Mouse (Mus musculus) limb, embryonic 11.5 days (tissue): ENCODE measurements at regions not wholly inside any gene's neighbourhood (a gene's known extent, or its start where the extent isn't known, plus 50 kb on each side); places are given as distances from the start of the nearest gene placed in this dataset.
A peak's percentile ranks its signal among the peaks of the same experiment; 100 is the strongest.

Source experiments
- ATAC-seq: fragments of 200-750 bp; cut with Nextera tagmentation; 2 replicates; pipeline ENCODE4 v1.8.0; 2017; ENCODE audit warnings: low read depth; ENCODE audit not compliant: insufficient number of reproducible peaks, low FRiP score, low TSS enrichment
- DNase-seq: peaks from one replicate; pipeline ENCODE4 v3.0.0-alpha.2; 2015; ENCODE audit warnings: low spot score
- H3K27ac ChIP-seq: fragments of 300-500 bp; sonication (generic); replicated peaks from 2 replicates; pipeline ENCODE4 v1.5.1; 2014; ENCODE audit warnings: low read depth, mild to moderate bottlenecking, low read length
- H3K27me3 ChIP-seq: fragments of 300-500 bp; sonication (generic); 2 replicates; pipeline ENCODE4 v1.6.1; 2014; ENCODE audit warnings: mild to moderate bottlenecking, low read length, mixed read lengths; ENCODE audit not compliant: control insufficient read depth, insufficient read depth
- H3K36me3 ChIP-seq: fragments of 300-500 bp; sonication (generic); 2 replicates; pipeline ENCODE4 v1.6.1; 2014; ENCODE audit warnings: mild to moderate bottlenecking, low read length, moderate library complexity, mixed read lengths; ENCODE audit not compliant: control insufficient read depth, insufficient read depth
- H3K4me1 ChIP-seq: fragments of 300-500 bp; sonication (generic); 2 replicates; pipeline ENCODE4 v1.6.1; 2014; ENCODE audit warnings: low read length, mixed read lengths; ENCODE audit not compliant: control insufficient read depth, insufficient read depth
- H3K4me2 ChIP-seq: fragments of 300-500 bp; sonication (generic); 2 replicates; pipeline ENCODE4 v1.6.1; 2014; ENCODE audit warnings: low read depth, mild to moderate bottlenecking, moderate library complexity; ENCODE audit not compliant: severe bottlenecking
- H3K4me3 ChIP-seq: fragments of 300-500 bp; sonication (generic); 2 replicates; pipeline ENCODE4 v1.5.1; 2014; ENCODE audit warnings: low read depth, low read length
- H3K9ac ChIP-seq: fragments of 300-500 bp; sonication (generic); 2 replicates; pipeline ENCODE4 v1.6.1; 2014; ENCODE audit warnings: mild to moderate bottlenecking, low read length
- H3K9me3 ChIP-seq: fragments of 300-500 bp; sonication (generic); 2 replicates; pipeline ENCODE4 v1.6.1; 2016; ENCODE audit warnings: low read length; ENCODE audit not compliant: control insufficient read depth
- WGBS: fragments of 180-500 bp; shearing (Covaris S2); extraction: QIAGEN DNeasy Blood & Tissue Kit; methylation state at CpG from one replicate; pipeline ENCODE4 v1.1.7; 2014; 5-methylcytosine and 5-hydroxymethylcytosine counted together

DNA sequence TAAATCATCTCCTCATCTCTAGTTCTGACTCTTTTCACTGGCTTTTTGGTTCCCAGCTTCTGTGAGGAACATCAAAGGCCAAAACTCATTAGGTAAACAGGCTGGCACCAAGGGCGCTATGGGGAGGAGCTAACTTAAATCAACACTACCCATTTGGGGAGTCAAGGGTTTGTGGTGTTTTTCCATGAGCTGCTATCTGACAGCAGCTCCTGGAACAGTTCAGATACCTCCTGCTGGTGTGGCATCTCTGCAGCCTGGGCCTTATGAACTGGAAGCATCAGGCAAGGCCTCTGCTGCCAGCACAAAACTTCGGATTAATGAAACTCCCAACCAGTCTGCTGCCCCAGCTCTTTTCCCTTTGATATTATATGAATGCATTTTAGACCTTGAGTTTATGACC is 328.8 kb downstream of the Gm11361 start:
- no peak overlapping the region for H3K4me3 ChIP-seq
- H3K27ac ChIP-seq, result no peak overlapping the region
- no peaks in the 10 kb centered on the region for H3K36me3 ChIP-seq
- no peak for DNase-seq
- no peak for ATAC-seq
- H3K9ac ChIP-seq, result no peak overlapping the region
- no peaks in the 10 kb centered on the region for H3K9me3 ChIP-seq
- WGBS, result 62% methylated on average over 2 of the region's 2 CpGs
- no peaks in the 10 kb centered on the region for H3K4me1 ChIP-seq
- no peak overlapping the region for H3K4me2 ChIP-seq
- no peaks in the 10 kb centered on the region for H3K27me3 ChIP-seq

DNA sequence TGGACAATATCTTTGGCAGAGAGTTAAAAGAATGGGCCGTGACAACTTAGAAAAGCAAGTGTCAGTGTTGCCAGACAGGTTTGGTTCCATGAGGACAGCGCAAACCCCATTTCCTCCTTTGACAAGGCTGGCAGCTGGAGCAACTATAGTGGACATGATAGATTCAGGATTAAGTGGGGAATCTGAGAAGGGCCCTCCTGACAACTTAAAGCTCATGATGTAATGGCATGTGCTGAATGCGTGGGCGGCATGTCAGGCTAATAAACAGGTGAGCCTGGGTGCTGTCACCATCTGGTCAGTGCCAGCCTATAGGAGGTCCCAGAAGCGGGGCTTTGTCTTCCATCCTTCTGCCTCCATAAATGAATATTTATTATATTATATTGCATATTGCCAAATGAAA is 326.3 kb downstream of the Gm11361 start:
- ATAC-seq, result no peak
- no peaks in the 10 kb centered on the region for H3K36me3 ChIP-seq
- no peak overlapping the region for H3K9ac ChIP-seq
- no peak overlapping the region for H3K27ac ChIP-seq
- no peaks in the 10 kb centered on the region for H3K27me3 ChIP-seq
- H3K4me2 ChIP-seq, result no peak overlapping the region
- 85% methylated on average over 5 of the region's 5 CpGs for WGBS
- DNase-seq, result no peak
- H3K4me1 ChIP-seq, result no peaks in the 10 kb centered on the region
- H3K4me3 ChIP-seq, result no peak overlapping the region
- H3K9me3 ChIP-seq, result no peaks in the 10 kb centered on the region

DNA sequence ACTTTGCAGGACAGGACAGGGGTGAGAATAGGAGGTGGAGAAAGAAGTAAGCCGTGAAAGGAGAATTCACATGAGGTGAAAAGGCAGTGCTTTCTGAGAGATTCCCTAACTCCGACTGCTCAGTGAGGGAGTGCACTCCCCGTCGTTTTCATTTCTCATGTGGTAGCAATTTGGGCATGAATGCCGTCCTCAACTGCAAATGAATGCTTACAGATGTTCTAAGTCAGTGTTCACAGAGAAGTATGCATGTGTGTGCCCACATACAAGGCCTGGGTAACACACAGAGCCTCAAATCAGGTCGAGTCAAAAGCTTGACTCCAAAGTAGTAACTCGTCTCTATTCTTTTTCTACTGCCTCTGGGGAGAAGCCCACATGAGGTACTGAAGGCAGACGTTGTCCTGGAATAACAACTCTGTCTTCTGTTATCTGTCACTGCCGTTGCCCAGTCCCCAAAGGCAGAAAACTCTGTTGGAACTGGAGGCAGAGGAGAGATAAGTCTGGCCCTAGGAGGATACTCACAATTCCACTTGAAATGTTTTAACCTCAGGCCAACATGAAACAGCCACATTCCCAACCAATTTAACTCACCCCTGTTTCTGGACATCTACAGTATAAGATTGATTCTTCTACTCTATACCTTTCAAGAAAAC is 318.0 kb downstream of the Gm11361 start:
- Histone ChIP-seq H3K36me3 (no peaks in the 10 kb centered on the region), H3K27ac (no peak overlapping the region), H3K4me1 (no peaks in the 10 kb centered on the region), H3K4me2 (no peak overlapping the region), H3K9me3 (no peaks in the 10 kb centered on the region), H3K4me3 (no peak overlapping the region), H3K27me3 (no peaks in the 10 kb centered on the region), H3K9ac (no peak overlapping the region)
- DNase-seq (peak; percentile 41), ATAC-seq (0 out of 2 replicates have a peak, but pooled peaks have one; percentile 35)
- WGBS, result 25% methylated on average over 9 of the region's 9 CpGs

DNA sequence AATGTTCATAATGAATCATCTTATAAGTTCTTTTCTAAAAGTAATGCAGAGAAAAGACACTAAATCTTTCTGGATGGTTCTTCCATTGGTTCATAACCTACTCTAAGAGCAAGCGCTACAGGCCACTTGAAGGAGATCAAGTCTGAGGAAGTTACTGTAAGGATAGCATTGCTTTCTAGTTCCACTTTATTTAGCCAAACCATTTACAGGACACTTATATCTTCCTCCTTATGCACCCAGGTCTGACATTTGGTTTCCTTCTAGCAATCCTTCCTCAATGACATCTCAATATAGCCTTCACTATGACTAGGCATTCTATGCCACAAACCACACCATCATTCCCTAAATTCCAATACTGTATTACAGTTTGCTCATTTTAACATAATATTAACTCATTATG is 316.0 kb downstream of the Gm11361 start:
- Histone ChIP-seq H3K36me3 (no peaks in the 10 kb centered on the region), H3K4me3 (no peak overlapping the region), H3K4me2 (no peak overlapping the region), H3K4me1 (no peaks in the 10 kb centered on the region), H3K27me3 (no peaks in the 10 kb centered on the region), H3K9me3 (no peaks in the 10 kb centered on the region), H3K27ac (no peak overlapping the region), H3K9ac (no peak overlapping the region)
- no peak for ATAC-seq
- no peak for DNase-seq
- WGBS, result 95% methylated on average over 1 of the region's 1 CpGs

DNA sequence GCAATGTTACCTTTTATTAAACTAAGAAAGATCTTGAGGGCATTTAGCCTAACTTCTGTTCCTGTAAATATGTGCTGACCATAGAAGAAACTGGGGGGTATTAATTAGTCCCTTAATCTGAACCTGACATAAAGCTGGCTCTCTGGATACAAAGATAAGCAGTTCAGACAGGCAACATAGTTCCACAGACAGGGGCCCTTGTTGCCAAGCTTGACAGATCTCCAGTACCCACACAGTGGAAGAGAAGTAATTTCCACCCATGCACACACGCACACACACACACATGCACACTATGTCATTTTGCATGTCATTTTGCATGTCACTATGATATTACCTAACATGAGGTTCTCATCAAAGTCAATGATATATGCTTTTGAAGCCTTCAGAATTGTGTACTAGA is 315.1 kb downstream of the Gm11361 start:
- ATAC-seq (no peak), DNase-seq (no peak)
- Histone ChIP-seq H3K27me3 (no peaks in the 10 kb centered on the region), H3K36me3 (no peaks in the 10 kb centered on the region), H3K4me2 (no peak overlapping the region), H3K9me3 (no peaks in the 10 kb centered on the region), H3K4me3 (no peak overlapping the region), H3K27ac (no peak overlapping the region), H3K9ac (no peak overlapping the region), H3K4me1 (no peaks in the 10 kb centered on the region)
- WGBS, result 97% methylated on average over 1 of the region's 1 CpGs

DNA sequence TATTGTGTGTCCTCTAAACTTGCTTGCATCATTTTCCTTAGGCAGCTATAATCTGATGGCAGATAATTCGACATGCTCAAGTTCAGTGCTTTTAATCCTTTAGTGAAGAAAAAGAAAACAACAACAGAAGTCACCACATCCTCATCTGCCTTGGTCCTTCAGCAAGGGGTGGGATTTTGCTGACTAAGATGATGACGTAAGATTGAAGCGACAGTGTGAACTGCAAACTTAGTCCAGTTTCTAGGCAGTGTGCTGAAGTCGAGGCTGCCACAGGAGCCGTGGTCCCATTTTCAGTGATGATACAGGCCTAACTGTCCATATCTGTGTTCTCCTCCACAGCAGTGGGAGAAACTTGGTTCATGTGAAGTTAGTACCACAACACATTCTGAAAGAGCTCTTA is 314.4 kb downstream of the Gm11361 start:
- H3K4me2 ChIP-seq, result no peak overlapping the region
- 86% methylated on average over 5 of the region's 5 CpGs for WGBS
- no peaks in the 10 kb centered on the region for H3K36me3 ChIP-seq
- no peak overlapping the region for H3K4me3 ChIP-seq
- no peak overlapping the region for H3K9ac ChIP-seq
- ATAC-seq, result no peak
- H3K4me1 ChIP-seq, result no peaks in the 10 kb centered on the region
- no peaks in the 10 kb centered on the region for H3K9me3 ChIP-seq
- no peaks in the 10 kb centered on the region for H3K27me3 ChIP-seq
- no peak for DNase-seq
- no peak overlapping the region for H3K27ac ChIP-seq

DNA sequence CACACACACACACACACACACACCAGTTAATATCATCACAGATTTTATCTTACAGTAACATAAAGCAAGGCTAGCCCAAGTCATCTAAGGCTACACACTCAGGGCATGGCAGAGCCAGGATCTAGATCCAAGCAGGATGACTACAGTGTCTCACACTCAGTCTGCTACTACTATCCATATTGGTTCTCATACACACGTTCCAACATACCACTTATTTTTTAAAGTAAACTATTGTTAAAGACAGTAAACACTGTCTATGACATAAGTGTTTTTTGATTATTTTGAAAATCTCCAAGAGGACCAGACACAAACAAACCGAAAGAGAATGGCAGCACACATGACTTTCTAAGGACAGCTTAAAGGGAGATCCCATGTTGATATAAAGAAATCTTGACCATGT is 306.3 kb downstream of the Gm11361 start:
- 88% methylated on average over 2 of the region's 2 CpGs for WGBS
- no peaks in the 10 kb centered on the region for H3K9me3 ChIP-seq

DNA sequence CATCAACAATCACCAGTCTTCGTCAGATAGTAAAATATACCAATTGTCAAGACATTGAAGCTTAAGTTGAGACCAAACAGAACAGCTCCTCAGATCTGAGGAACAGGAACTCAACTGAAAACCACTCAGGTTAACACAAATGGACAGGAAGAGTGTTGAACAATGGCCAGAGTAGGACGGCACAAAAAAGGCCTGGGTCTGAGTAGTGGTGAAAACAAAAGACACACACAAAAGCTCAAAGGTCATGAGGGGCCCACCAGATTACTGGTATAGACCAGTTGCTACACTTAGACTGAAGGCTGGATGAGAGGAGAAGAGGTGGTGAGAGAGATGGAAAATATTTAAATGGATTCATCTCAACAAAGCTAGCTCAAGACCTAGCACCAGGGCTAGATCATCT is 302.8 kb downstream of the Gm11361 start:
- no peaks in the 10 kb centered on the region for H3K27me3 ChIP-seq
- no peak overlapping the region for H3K4me2 ChIP-seq
- H3K4me1 ChIP-seq, result peaks cover under 1% of the 10 kb centered on the region; the same call in 1 of the 2 replicates
- no peak overlapping the region for H3K4me3 ChIP-seq
- H3K9me3 ChIP-seq, result no peaks in the 10 kb centered on the region
- no peak overlapping the region for H3K9ac ChIP-seq
- DNase-seq (no peak), ATAC-seq (no peak)
- no peak overlapping the region for H3K27ac ChIP-seq
- WGBS, result 90% methylated on average over 2 of the region's 2 CpGs
- H3K36me3 ChIP-seq, result no peaks in the 10 kb centered on the region

More for the DNA sequence above, 306.3 kb downstream of the Gm11361 start:
- DNase-seq (no peak), ATAC-seq (no peak)
- no peak overlapping the region for H3K4me3 ChIP-seq
- no peak overlapping the region for H3K4me2 ChIP-seq
- H3K27me3 ChIP-seq, result no peaks in the 10 kb centered on the region
- no peaks in the 10 kb centered on the region for H3K4me1 ChIP-seq
- H3K36me3 ChIP-seq, result no peaks in the 10 kb centered on the region
- no peak overlapping the region for H3K9ac ChIP-seq
- H3K27ac ChIP-seq, result no peak overlapping the region

DNA sequence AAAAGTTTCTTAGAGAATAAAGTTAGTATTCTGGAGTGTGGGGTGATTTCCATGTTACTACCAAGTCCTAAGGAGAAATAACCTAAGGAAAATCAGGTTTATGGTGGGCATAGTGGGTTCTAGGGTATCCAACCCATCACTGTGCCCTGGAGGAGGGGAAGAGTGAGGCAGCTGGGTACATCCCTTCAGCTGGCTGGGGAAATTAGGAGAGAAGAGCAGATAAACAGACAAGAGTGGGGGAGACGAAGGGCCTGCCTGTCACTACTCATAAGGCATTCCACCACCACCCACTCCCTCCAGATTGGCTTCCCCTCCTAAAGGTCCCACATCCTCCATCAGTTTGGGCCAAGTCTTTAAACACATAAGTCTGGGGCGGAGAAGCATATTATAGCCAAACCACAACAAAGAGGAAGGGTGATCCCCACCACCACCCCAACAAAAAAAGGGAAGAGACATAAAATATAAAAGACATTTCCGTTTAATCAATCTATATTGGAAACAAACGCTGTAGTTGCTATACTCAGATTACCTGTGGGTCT is 299.8 kb downstream of the Gm11361 start:
- Histone ChIP-seq H3K4me1 (peaks cover 20% of the 10 kb centered on the region), H3K27ac (0 out of 2 replicates have a peak overlapping the region, but pooled peaks have one; percentile 40), H3K9ac (no peak overlapping the region), H3K4me3 (no peak overlapping the region), H3K36me3 (no peaks in the 10 kb centered on the region), H3K27me3 (no peaks in the 10 kb centered on the region), H3K9me3 (no peaks in the 10 kb centered on the region), H3K4me2 (no peak overlapping the region)
- 80% methylated on average over 4 of the region's 4 CpGs for WGBS
- DNase-seq (no peak), ATAC-seq (no peak)
